Mouse (Mus musculus) MEL (cell line): Measurements from ENCODE around the gene Vwa3a. TPM values are rescaled to one million over a fixed set of nuclear protein-coding genes. Genes with fewer than 3 reads are reported as not detected.

ENCODE experiments used
- DNase-seq: peaks from one replicate; pipeline ENCODE4 v3.0.0; 2011; ENCODE audit warnings: low read depth, low spot score
- H3K27ac ChIP-seq: 2 replicates; pipeline ENCODE4 v1.5.1; 2012; ENCODE audit warnings: low read depth, mild to moderate bottlenecking, control low read depth, low read length, moderate library complexity; ENCODE audit not compliant: control insufficient read depth
- H3K27me3 ChIP-seq, 2 experiments: fragments of 150-350 bp in 1 of 2; sonication (generic) in 1 of 2; 2 replicates each; pipeline ENCODE4 v1.6.1; 2012; ENCODE audit warnings: low read length in 2 of 2, mild to moderate bottlenecking in 2 of 2, improper control_type of control experiment in 1 of 2, moderate library complexity in 1 of 2; ENCODE audit not compliant: insufficient read depth in 2 of 2, control insufficient read depth in 1 of 2
- H3K36me3 ChIP-seq, 2 experiments: 2 replicates each; pipeline ENCODE4 v1.6.1; 2012 to 2014; ENCODE audit warnings: low read length in 2 of 2, improper control_type of control experiment in 1 of 2, inconsistent platforms in 1 of 2, mild to moderate bottlenecking in 1 of 2; ENCODE audit not compliant: insufficient read depth in 2 of 2, control insufficient read depth in 1 of 2
- H3K4me1 ChIP-seq, 2 experiments: fragments of 150-350 bp in 1 of 2; sonication (generic) in 1 of 2; 2 replicates each; pipeline ENCODE4 v1.6.1; 2012; ENCODE audit warnings: low read length in 2 of 2, improper control_type of control experiment in 1 of 2, mild to moderate bottlenecking in 1 of 2; ENCODE audit not compliant: insufficient read depth in 2 of 2, control insufficient read depth in 1 of 2
- H3K4me3 ChIP-seq, 2 experiments: fragments of 150-350 bp in 1 of 2; sonication (generic) in 1 of 2; 2 replicates each; pipeline ENCODE4 v1.5.1; 2012; ENCODE audit warnings: low read depth in 2 of 2, low read length in 2 of 2, mild to moderate bottlenecking in 2 of 2, moderate library complexity in 2 of 2, control low read depth in 1 of 2, improper control_type of control experiment in 1 of 2; ENCODE audit not compliant: control insufficient read depth in 1 of 2, insufficient read depth in 1 of 2
- H3K79me2 ChIP-seq: 2 replicates; pipeline ENCODE4 v1.6.1; 2012; ENCODE audit warnings: mild to moderate bottlenecking, low read length, moderate library complexity; ENCODE audit not compliant: control insufficient read depth, poor library complexity, insufficient read depth
- H3K9ac ChIP-seq: 2 replicates; pipeline ENCODE4 v1.6.1; 2012; ENCODE audit warnings: low read depth, mild to moderate bottlenecking, control low read depth, low read length, moderate library complexity; ENCODE audit not compliant: control insufficient read depth, poor library complexity, severe bottlenecking
- H3K9me3 ChIP-seq: fragments of 150-350 bp; sonication (generic); replicated peaks from 2 replicates; pipeline ENCODE4 v1.6.1; 2012; ENCODE audit warnings: mild to moderate bottlenecking, low read length, improper control_type of control experiment, moderate library complexity; ENCODE audit not compliant: insufficient read depth
- CHD2 ChIP-seq: IDR thresholded peaks from 2 replicates; pipeline ENCODE4 v1.6.1; 2011; ENCODE audit warnings: low read length, improper control_type of control experiment
- E2F4 ChIP-seq: IDR thresholded peaks from 2 replicates; pipeline ENCODE4 v1.6.1; 2011; ENCODE audit warnings: low read depth, low read length, improper control_type of control experiment, borderline replicate concordance
- EP300 ChIP-seq, 2 experiments: IDR thresholded peaks; 2 replicates each; pipeline ENCODE4 v1.6.1; 2011; ENCODE audit warnings: improper control_type of control experiment in 2 of 2, low read length in 2 of 2, low read depth in 1 of 2, mild to moderate bottlenecking in 1 of 2
- ETS1 ChIP-seq: IDR thresholded peaks from 2 replicates; pipeline ENCODE4 v1.6.1; 2012; ENCODE audit warnings: low read depth, mild to moderate bottlenecking, inconsistent platforms, low read length, improper control_type of control experiment, moderate library complexity
- GABPA ChIP-seq: IDR thresholded peaks from 2 replicates; pipeline ENCODE4 v1.6.1; 2012; ENCODE audit warnings: low read depth, mild to moderate bottlenecking, inconsistent platforms, low read length, improper control_type of control experiment, moderate library complexity
- GATA1 ChIP-seq: IDR thresholded peaks from 2 replicates; pipeline ENCODE4 v1.6.1; 2011; ENCODE audit warnings: low read depth, low read length, improper control_type of control experiment
- HCFC1 ChIP-seq: IDR thresholded peaks from 2 replicates; pipeline ENCODE4 v1.6.1; 2012; ENCODE audit warnings: low read depth, mild to moderate bottlenecking, inconsistent platforms, low read length, improper control_type of control experiment, moderate library complexity
- MAFK ChIP-seq: IDR thresholded peaks from 2 replicates; pipeline ENCODE4 v1.6.1; 2011; ENCODE audit warnings: low read depth, mild to moderate bottlenecking, low read length, improper control_type of control experiment, borderline replicate concordance
- MYB ChIP-seq: IDR thresholded peaks from 2 replicates; pipeline ENCODE4 v1.6.1; 2011; ENCODE audit warnings: mild to moderate bottlenecking, low read depth, low read length, improper control_type of control experiment
- POLR2AphosphoS5 ChIP-seq: IDR thresholded peaks from 2 replicates; pipeline ENCODE4 v1.6.1; 2012; ENCODE audit warnings: low read depth, borderline replicate concordance, mild to moderate bottlenecking, inconsistent platforms, low read length, moderate library complexity, mixed read lengths
- RAD21 ChIP-seq: IDR thresholded peaks from 2 replicates; pipeline ENCODE4 v1.6.1; 2011; ENCODE audit warnings: mild to moderate bottlenecking, low read depth, low read length, improper control_type of control experiment
- SMC3 ChIP-seq: IDR thresholded peaks from 2 replicates; pipeline ENCODE4 v1.6.1; 2011; ENCODE audit warnings: low read depth, low read length, improper control_type of control experiment
- TAL1 ChIP-seq: IDR thresholded peaks from 2 replicates; pipeline ENCODE4 v1.6.1; 2012; ENCODE audit warnings: mild to moderate bottlenecking, inconsistent platforms, low read length, moderate library complexity, mixed read lengths
- UBTF ChIP-seq: IDR thresholded peaks from 2 replicates; pipeline ENCODE4 v1.6.1; 2012; ENCODE audit warnings: low read depth, mild to moderate bottlenecking, inconsistent platforms, low read length, improper control_type of control experiment, moderate library complexity, borderline replicate concordance; ENCODE audit not compliant: insufficient read depth
- ZKSCAN1 ChIP-seq: IDR thresholded peaks from 2 replicates; pipeline ENCODE4 v1.6.1; 2012; ENCODE audit warnings: low read depth, mild to moderate bottlenecking, inconsistent platforms, low read length, improper control_type of control experiment, moderate library complexity
- ZNF384 ChIP-seq: IDR thresholded peaks from 2 replicates; pipeline ENCODE4 v1.6.1; 2012; ENCODE audit warnings: low read depth, mild to moderate bottlenecking, inconsistent platforms, low read length, improper control_type of control experiment
- polyA plus RNA-seq, 2 experiments: library from polyadenylated mRNA; stranded (reverse) in 1 of 2; unstranded in 1 of 2; fragments of >175 nt in 1 of 2; fragments of >200 nt in 1 of 2; gene quantifications; 2 replicates each; pipeline versions ENCODE4 v1.2.1 to v1.2.4; 2012; ENCODE audit warnings: low replicate concordance in 2 of 2, low read depth in 1 of 2; ENCODE audit not compliant: insufficient read length in 2 of 2, insufficient read depth in 1 of 2, missing spikeins in 1 of 2
- total RNA-seq: library from RNA; depleted of rRNA; stranded (reverse); fragments of 300-350 nt; gene quantifications from 2 replicates; pipeline ENCODE4 v1.2.3, GENCODE M21; 2012

The Vwa3a gene
- total and polyA plus RNA-seq, 3 experiments: not detected

- DNase-seq: no peak
- peaks cover 0 to 4% of the 10 kb centered on the region in 2 experiments; a peak in 1 of 4 replicates for H3K36me3 ChIP-seq
- TF ChIP-seq CHD2: no peak
- no peak overlapping the region for H3K9ac ChIP-seq
- peaks cover 0 to 7% of the 10 kb centered on the region in 2 experiments; a peak in 2 of 4 replicates for H3K4me1 ChIP-seq
- no peaks in the 10 kb centered on the region for H3K9me3 ChIP-seq
- no peaks in the 10 kb centered on the region for H3K27me3 ChIP-seq
- no peak overlapping the region for H3K27ac ChIP-seq
- peaks cover 4% of the 10 kb centered on the region for H3K79me2 ChIP-seq
- no peak overlapping the region for H3K4me3 ChIP-seq
Measured at GRCm38 (mm10) chr7:120721456-120721855, 17.7 kb upstream of the Vwa3a start.

DNA sequence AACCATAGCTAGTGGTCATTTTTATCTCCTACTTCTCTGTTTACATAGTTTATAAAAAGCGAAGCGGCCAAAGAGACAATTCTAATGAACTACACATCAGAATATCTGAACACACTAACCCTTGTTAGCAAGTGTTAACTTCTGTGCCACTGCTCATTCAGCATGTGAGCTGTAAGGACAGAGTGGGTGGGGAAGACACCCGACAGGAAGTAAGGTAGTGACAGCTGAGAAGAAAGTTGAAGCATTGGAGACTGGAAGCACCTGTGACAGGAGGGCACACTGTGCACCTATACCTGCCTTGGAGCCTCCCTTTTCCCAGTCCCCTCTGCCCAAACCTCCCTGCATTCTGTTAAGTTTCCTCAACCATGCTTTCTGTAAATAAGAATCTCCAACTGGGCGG, 17.1 kb upstream of the Vwa3a start:
- H3K27me3 ChIP-seq: no peaks in the 10 kb centered on the region
- no peak overlapping the region for H3K9ac ChIP-seq
- peaks cover 3% of the 10 kb centered on the region; the same call in 1 of the 2 replicates for H3K79me2 ChIP-seq
- TF ChIP-seq SMC3 (no peak), UBTF (no peak), TAL1 (no peak), GATA1 (no peak)
- TF ChIP-seq, all 39 proteins: peak for 0
- peaks cover 0 to 7% of the 10 kb centered on the region in 2 experiments; a peak in 3 of 4 replicates for H3K4me1 ChIP-seq
- peaks cover 0 to 8% of the 10 kb centered on the region in 2 experiments; a peak in 2 of 4 replicates for H3K36me3 ChIP-seq
- no peaks in the 10 kb centered on the region for H3K9me3 ChIP-seq
- H3K4me3 ChIP-seq: no peak overlapping the region
- DNase-seq: no peak
- H3K27ac ChIP-seq: no peak overlapping the region

- H3K27me3 ChIP-seq: no peaks in the 10 kb centered on the region
- H3K79me2 ChIP-seq: peaks cover 3% of the 10 kb centered on the region; the same call in 1 of the 2 replicates
- H3K4me3 ChIP-seq: no peak overlapping the region
- DNase-seq: no peak
- no peak overlapping the region for H3K9ac ChIP-seq
- no peak overlapping the region for H3K27ac ChIP-seq
- no peak for TF ChIP-seq POLR2AphosphoS5
- no peak for TF ChIP-seq RAD21
- no peak for TF ChIP-seq ETS1
- TF ChIP-seq ZNF384: no peak
- no peak for TF ChIP-seq E2F4
- no peak for TF ChIP-seq MYB
- TF ChIP-seq MAFK: no peak
- no peak for TF ChIP-seq HCFC1
- TF ChIP-seq EP300 (IDR thresholded peaks at IDR 0.05; ENCODE audit: low read depth in 1 of 2, low read length in 2 of 2): no peak
- no peak for TF ChIP-seq GABPA
- TF ChIP-seq ZKSCAN1: no peak
- TF ChIP-seq, all 39 proteins: peak for 0
- H3K4me1 ChIP-seq: peaks cover 1 to 7% of the 10 kb centered on the region in 2 experiments; a peak in 3 of 4 replicates
- peaks cover 0 to 11% of the 10 kb centered on the region in 2 experiments; a peak in 2 of 4 replicates for H3K36me3 ChIP-seq
- no peaks in the 10 kb centered on the region for H3K9me3 ChIP-seq
Measured at GRCm38 (mm10) chr7:120722839-120723278, 16.3 kb upstream of the Vwa3a start.
